Mouse (Mus musculus) C2C12 (cell line): Measurements from ENCODE around the gene Pla2g4a.

Source experiments
- CEBPB ChIP-seq: IDR thresholded peaks from one replicate; pipeline ENCODE4 v1.6.1; 2011; ENCODE audit warnings: low read depth, mild to moderate bottlenecking, control low read depth, moderate library complexity
- CTCF ChIP-seq: IDR thresholded peaks from one replicate; pipeline ENCODE4 v1.5.1; 2011; ENCODE audit not compliant: control insufficient read depth, insufficient read depth, insufficient read length
- MAX ChIP-seq: IDR thresholded peaks from one replicate; pipeline ENCODE4 v1.6.1; 2011; ENCODE audit warnings: mild to moderate bottlenecking, control low read depth
- MYOD1 ChIP-seq: IDR thresholded peaks from one replicate; pipeline ENCODE4 v1.6.1; 2011; ENCODE audit warnings: low read depth; ENCODE audit not compliant: control insufficient read depth, insufficient read length
- MYOG ChIP-seq: IDR thresholded peaks from one replicate; pipeline ENCODE4 v1.6.1; 2011; ENCODE audit not compliant: control insufficient read depth, insufficient read length; ENCODE audit errors: extremely low read depth
- USF1 ChIP-seq: IDR thresholded peaks from one replicate; pipeline ENCODE4 v1.6.1; 2011; ENCODE audit warnings: low read depth, mild to moderate bottlenecking, control low read depth, moderate library complexity

DNA sequence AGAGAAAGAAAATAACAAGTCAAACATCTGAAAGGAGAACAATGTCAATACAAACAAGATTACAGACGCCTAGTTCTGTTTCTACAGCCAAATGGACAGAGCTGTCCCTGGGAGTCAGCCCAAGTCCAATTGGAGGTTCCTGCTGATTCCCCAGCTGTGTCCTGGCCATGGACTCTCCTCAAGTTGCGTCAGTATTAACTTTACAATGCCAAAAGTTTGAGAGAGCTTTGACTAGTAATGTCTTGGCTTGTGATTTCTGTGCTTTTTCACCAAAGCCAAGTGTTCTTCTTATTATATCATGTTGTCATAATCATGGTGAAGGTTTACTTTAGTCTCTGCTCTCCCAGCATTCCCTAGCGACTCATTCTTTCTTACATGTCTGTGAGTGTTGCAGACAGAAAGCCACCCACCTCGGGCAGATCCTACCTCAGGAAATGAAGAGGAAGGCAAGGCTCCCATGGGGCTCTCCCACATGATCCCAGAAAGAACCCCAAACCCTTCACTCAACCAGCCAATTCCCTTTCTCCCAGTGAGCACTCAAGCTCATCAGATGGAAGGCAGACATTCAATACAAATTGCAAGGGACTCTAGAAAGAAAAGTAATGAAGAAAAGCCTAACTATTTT lies 63.0 kb downstream of the Pla2g4a start:
- no peak for TF ChIP-seq MAX
- TF ChIP-seq CTCF, result no peak
- TF ChIP-seq USF1, result no peak
- no peak for TF ChIP-seq MYOG
- no peak for TF ChIP-seq CEBPB
- TF ChIP-seq MYOD1, result no peak
